Mouse (Mus musculus) spleen, postnatal 14 days (tissue): Measurements from ENCODE around the gene Pebp1.

Experiments
- DNase-seq, 2 experiments: peaks; one replicate each; pipeline ENCODE4 v3.0.0; 2021 to 2022; ENCODE audit warnings: low spot score in 2 of 2

The Pebp1 gene

DNA sequence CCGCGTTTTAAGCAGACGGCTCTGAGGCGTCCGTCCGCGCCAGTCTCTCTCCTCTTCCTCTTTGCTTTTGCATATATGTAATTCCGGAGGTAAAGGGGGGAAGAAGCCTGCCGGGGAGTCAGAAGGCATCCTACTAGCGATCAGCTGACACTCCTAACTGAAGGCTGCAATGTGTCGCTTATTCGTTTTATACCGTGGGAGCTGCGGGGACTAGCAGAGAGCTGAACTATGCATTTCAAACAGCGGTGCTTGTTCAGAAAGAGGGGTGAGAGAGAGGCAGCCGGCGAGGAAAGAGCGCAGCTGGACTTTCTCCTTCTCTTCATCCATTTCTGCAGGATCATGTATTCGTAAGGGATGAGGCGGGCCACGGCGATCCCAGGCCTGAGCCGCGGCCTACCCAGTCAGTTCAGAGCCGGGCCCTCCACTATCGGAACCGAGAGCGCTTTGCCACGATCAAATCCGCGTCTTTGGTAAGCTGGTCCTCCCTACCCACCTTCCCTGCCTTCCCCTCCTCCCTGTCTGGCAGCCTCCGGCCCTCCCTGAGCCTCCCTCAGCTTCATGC lies 46.6 kb downstream of the Pebp1 start:
- DNase-seq, result no peak

DNA sequence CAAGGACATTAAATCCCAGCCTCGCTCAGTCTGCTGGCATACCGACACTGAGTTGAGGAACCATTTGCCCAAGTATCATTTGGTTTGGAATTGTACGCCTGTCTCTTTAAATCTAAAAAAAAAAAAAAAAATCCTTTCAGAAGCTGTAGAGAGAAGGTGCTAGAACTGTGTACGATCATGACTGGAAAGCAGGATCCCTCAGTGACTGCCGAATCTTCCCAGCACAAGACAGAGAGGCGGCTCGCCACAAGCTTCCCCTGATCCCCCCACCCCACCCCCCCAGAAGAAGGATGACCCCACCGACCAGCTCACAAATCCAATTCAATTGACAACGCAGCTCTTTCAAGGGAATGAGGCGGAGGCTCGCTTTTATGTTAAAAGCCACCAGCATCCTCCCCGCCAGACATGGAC lies 47.1 kb downstream of the Pebp1 start:
- DNase-seq, result no peak

DNA sequence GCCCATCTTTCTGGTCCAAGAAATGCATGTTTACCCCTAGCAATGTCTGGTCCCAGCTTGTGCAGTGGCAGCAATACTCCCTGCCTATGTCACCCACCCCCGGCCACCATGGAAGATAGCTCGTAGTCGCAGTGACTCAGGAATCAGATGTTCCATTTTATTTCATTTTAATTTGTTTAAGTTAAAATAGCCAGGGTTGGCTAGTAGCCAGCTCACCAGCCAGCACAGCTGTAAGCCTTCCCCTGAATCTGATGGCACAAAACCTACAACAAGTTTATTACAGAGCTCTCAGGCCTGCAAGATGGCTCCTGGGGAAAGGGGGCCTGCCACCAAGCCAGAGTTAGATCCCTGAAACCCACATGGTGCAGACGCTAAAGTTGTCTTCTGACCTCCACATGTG lies 48.3 kb downstream of the Pebp1 start:
- no peak for DNase-seq

DNA sequence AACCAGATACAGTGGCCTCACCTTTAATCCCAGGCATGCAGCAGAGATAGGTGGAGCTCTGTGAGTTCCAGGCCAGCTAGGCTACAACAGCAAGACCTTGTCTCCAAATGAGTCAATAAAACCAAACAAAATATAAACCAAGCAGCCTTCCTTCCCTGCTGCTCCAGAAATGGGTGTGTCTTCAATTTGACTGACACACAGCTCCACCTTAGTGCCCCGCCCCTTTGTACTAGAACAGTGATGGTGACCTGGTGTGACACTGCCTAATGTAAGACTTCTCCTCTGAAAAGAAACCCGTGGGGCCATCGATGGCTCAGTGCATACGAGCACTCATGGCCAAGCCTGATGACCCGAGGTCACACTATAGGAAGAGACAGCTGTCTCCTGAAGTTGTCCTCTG lies 50.9 kb downstream of the Pebp1 start:
- DNase-seq, result no peak
